Mouse (Mus musculus) hindbrain, embryonic 14.5 days (tissue): Measurements from ENCODE around the gene Oit3. TPM values are rescaled to one million over a fixed set of nuclear protein-coding genes. Genes with fewer than 3 reads are reported as not detected.
"Not testable (repeated sequence)": the region's sequence is repeated elsewhere in the genome, so short reads cannot be mapped to it uniquely, and the experiment has no call there.

Experiments
- ATAC-seq: fragments of 200-750 bp; cut with Nextera tagmentation; 2 replicates; pipeline ENCODE4 v1.8.0; 2017; ENCODE audit warnings: moderate number of reproducible peaks, mild to moderate bottlenecking, moderate TSS enrichment, moderate library complexity; ENCODE audit not compliant: low FRiP score
- DNase-seq: peaks from one replicate; pipeline ENCODE4 v3.0.0-alpha.2; 2015; ENCODE audit warnings: low spot score
- H3K27ac ChIP-seq: fragments of 300-500 bp; sonication (generic); 2 replicates; pipeline ENCODE4 v1.5.1; 2014; ENCODE audit warnings: mild to moderate bottlenecking, moderate library complexity
- H3K27me3 ChIP-seq: fragments of 300-500 bp; sonication (generic); 2 replicates; pipeline ENCODE4 v1.6.1; 2014; ENCODE audit warnings: mild to moderate bottlenecking, low read length, mixed read lengths; ENCODE audit not compliant: control insufficient read depth, insufficient read depth
- H3K36me3 ChIP-seq: fragments of 300-500 bp; sonication (generic); replicated peaks from 2 replicates; pipeline ENCODE4 v1.6.1; 2014; ENCODE audit not compliant: control insufficient read depth, insufficient read depth
- H3K4me1 ChIP-seq: fragments of 300-500 bp; sonication (generic); replicated peaks from 2 replicates; pipeline ENCODE4 v1.6.1; 2014; ENCODE audit warnings: antibody characterized with exemption, low read length, mixed read lengths; ENCODE audit not compliant: control insufficient read depth, insufficient read depth
- H3K4me2 ChIP-seq: fragments of 300-500 bp; sonication (generic); replicated peaks from 2 replicates; pipeline ENCODE4 v1.6.1; 2014; ENCODE audit warnings: mild to moderate bottlenecking, moderate library complexity
- H3K4me3 ChIP-seq: fragments of 300-500 bp; sonication (generic); replicated peaks from 2 replicates; pipeline ENCODE4 v1.5.1; 2014; ENCODE audit warnings: mild to moderate bottlenecking, low read length
- H3K9ac ChIP-seq: fragments of 300-500 bp; sonication (generic); 2 replicates; pipeline ENCODE4 v1.6.1; 2014
- H3K9me3 ChIP-seq: fragments of 300-500 bp; sonication (generic); 2 replicates; pipeline ENCODE4 v1.6.1; 2016; ENCODE audit warnings: low read length; ENCODE audit not compliant: control insufficient read depth
- WGBS: fragments of 180-500 bp; shearing (Covaris S2); extraction: QIAGEN DNeasy Blood & Tissue Kit; methylation state at CpG from one replicate; pipeline ENCODE4 v1.1.7; 2014; 5-methylcytosine and 5-hydroxymethylcytosine counted together
- polyA plus RNA-seq: library from polyadenylated mRNA; unstranded; fragments of >200 nt; fragmentation: Nextera tagmentation; extraction: Ambion mirVana; gene quantifications from 2 replicates; pipeline ENCODE4 v1.2.1, GENCODE M21; 2014

Gene Oit3
- polyA plus RNA-seq, 1 experiment from 2014 or later, result 0.27 TPM

GRCm38 (mm10) chr10:59413711-59414110, 27.9 kb downstream of the Oit3 start:
- DNase-seq (no peak), ATAC-seq (no peak)
- Histone ChIP-seq H3K4me3 (no peak overlapping the region), H3K9me3 (no peaks in the 10 kb centered on the region), H3K4me2 (no peak overlapping the region), H3K4me1 (no peaks in the 10 kb centered on the region), H3K27ac (no peak overlapping the region), H3K9ac (no peak overlapping the region), H3K27me3 (no peaks in the 10 kb centered on the region), H3K36me3 (no peaks in the 10 kb centered on the region)
- 91% methylated on average over 4 of the region's 4 CpGs for WGBS

- H3K4me3 ChIP-seq, result no peak overlapping the region
- no peak overlapping the region for H3K4me2 ChIP-seq
- H3K9ac ChIP-seq, result no peak overlapping the region
- H3K9me3 ChIP-seq, result no peaks in the 10 kb centered on the region
- no peaks in the 10 kb centered on the region for H3K27me3 ChIP-seq
- H3K4me1 ChIP-seq, result no peaks in the 10 kb centered on the region
- DNase-seq (no peak), ATAC-seq (no peak)
- H3K27ac ChIP-seq, result no peak overlapping the region
- H3K36me3 ChIP-seq, result no peaks in the 10 kb centered on the region
- 80% methylated on average over 12 of the region's 12 CpGs for WGBS
These were observed 31.3 kb downstream of the Oit3 start for GRCm38 (mm10) chr10:59410264-59410663.

GRCm38 (mm10) chr10:59408499-59408898, 33.1 kb downstream of the Oit3 start:
- H3K27ac ChIP-seq, result no peak overlapping the region
- no peak overlapping the region for H3K4me2 ChIP-seq
- H3K36me3 ChIP-seq, result no peaks in the 10 kb centered on the region
- DNase-seq, result no peak
- H3K4me3 ChIP-seq, result no peak overlapping the region
- H3K4me1 ChIP-seq, result no peaks in the 10 kb centered on the region
- H3K9me3 ChIP-seq, result no peaks in the 10 kb centered on the region
- no peak for ATAC-seq
- no peaks in the 10 kb centered on the region for H3K27me3 ChIP-seq
- H3K9ac ChIP-seq, result no peak overlapping the region
- WGBS, result 74% methylated on average over 6 of the region's 6 CpGs

GRCm38 (mm10) chr10:59403793-59404149, 37.8 kb downstream of the Oit3 start:
- Histone ChIP-seq H3K27me3 (no peaks in the 10 kb centered on the region), H3K4me2 (no peak overlapping the region), H3K9me3 (no peaks in the 10 kb centered on the region), H3K9ac (no peak overlapping the region), H3K36me3 (no peaks in the 10 kb centered on the region), H3K4me3 (no peak overlapping the region), H3K4me1 (no peaks in the 10 kb centered on the region), H3K27ac (no peak overlapping the region)
- ATAC-seq, result no peak
- DNase-seq, result no peak
- 71% methylated on average over 10 of the region's 10 CpGs for WGBS

GRCm38 (mm10) chr10:59402899-59403792, 38.4 kb downstream of the Oit3 start, which contains the start of gene Pla2g12b:
Gene Pla2g12b (plus strand): TSS chr10:59403660.
- no peaks in the 10 kb centered on the region for H3K27me3 ChIP-seq
- no peak within 1 kb of the TSS for H3K9ac ChIP-seq
- no peak within 1 kb of the TSS for H3K27ac ChIP-seq
- H3K9me3 ChIP-seq, result no peaks in the 10 kb centered on the region
- ATAC-seq, result no peak
- H3K4me3 ChIP-seq, result no peak within 1 kb of the TSS
- no peak within 1 kb of the TSS for H3K4me2 ChIP-seq
- H3K4me1 ChIP-seq, result no peaks in the 10 kb centered on the region
- WGBS, result 81% methylated on average over 21 of the region's 21 CpGs
- no peaks in the 10 kb centered on the region for H3K36me3 ChIP-seq
- DNase-seq, result no peak

GRCm38 (mm10) chr10:59395461-59395860, 46.1 kb downstream of the Oit3 start, which contains the start of gene Gm10273:
Gene Gm10273 (plus strand): TSS chr10:59395632.
- not testable (repeated sequence) for H3K36me3 ChIP-seq, H3K9ac ChIP-seq, H3K27ac ChIP-seq, DNase-seq, H3K4me2 ChIP-seq, H3K4me3 ChIP-seq, H3K27me3 ChIP-seq, H3K4me1 ChIP-seq, ATAC-seq, H3K9me3 ChIP-seq
- 90% methylated on average over 11 of the region's 25 CpGs for WGBS

- no peak overlapping the region for H3K9ac ChIP-seq
- DNase-seq (no peak), ATAC-seq (no peak)
- H3K9me3 ChIP-seq, result peaks cover 17% of the 10 kb centered on the region
- H3K4me1 ChIP-seq, result no peaks in the 10 kb centered on the region
- 79% methylated on average over 4 of the region's 4 CpGs for WGBS
- no peak overlapping the region for H3K4me3 ChIP-seq
- H3K27ac ChIP-seq, result no peak overlapping the region
- no peaks in the 10 kb centered on the region for H3K36me3 ChIP-seq
- no peak overlapping the region for H3K4me2 ChIP-seq
- no peaks in the 10 kb centered on the region for H3K27me3 ChIP-seq
These were observed 49.7 kb downstream of the Oit3 start for GRCm38 (mm10) chr10:59391907-59392306.

GRCm38 (mm10) chr10:59389652-59390051, 51.9 kb downstream of the Oit3 start:
- Histone ChIP-seq H3K4me3 (no peak overlapping the region), H3K9ac (no peak overlapping the region), H3K36me3 (no peaks in the 10 kb centered on the region), H3K27me3 (no peaks in the 10 kb centered on the region), H3K4me2 (no peak overlapping the region), H3K27ac (no peak overlapping the region), H3K4me1 (no peaks in the 10 kb centered on the region), H3K9me3 (peaks cover 17% of the 10 kb centered on the region)
- no peak for DNase-seq
- no peak for ATAC-seq
- WGBS, result 96% methylated on average over 3 of the region's 3 CpGs

GRCm38 (mm10) chr10:59386951-59387350, 54.6 kb downstream of the Oit3 start:
- DNase-seq, result no peak
- H3K4me1 ChIP-seq, result no peaks in the 10 kb centered on the region
- H3K4me2 ChIP-seq, result no peak overlapping the region
- peaks cover 17% of the 10 kb centered on the region for H3K9me3 ChIP-seq
- WGBS, result 86% methylated on average over 7 of the region's 8 CpGs
- no peak overlapping the region for H3K4me3 ChIP-seq
- no peaks in the 10 kb centered on the region for H3K36me3 ChIP-seq
- no peak overlapping the region for H3K27ac ChIP-seq
- no peaks in the 10 kb centered on the region for H3K27me3 ChIP-seq
- H3K9ac ChIP-seq, result no peak overlapping the region
- ATAC-seq, result no peak
